Mouse (Mus musculus) olfactory bulb, adult 2 months (tissue): ENCODE results near the gene Gal3st2c. TPM values are rescaled to one million over a fixed set of nuclear protein-coding genes. Genes with fewer than 3 reads are reported as not detected.
"Not testable (repeated sequence)": the region's sequence is repeated elsewhere in the genome, so short reads cannot be mapped to it uniquely, and the experiment has no call there.

Experiments used
- H3K27ac ChIP-seq: fragments of 200-500 bp; 2 replicates; pipeline ENCODE4 v1.5.1; 2012; ENCODE audit warnings: low read depth, low read length; ENCODE audit not compliant: insufficient read depth
- H3K4me1 ChIP-seq: fragments of 200-500 bp; 2 replicates; pipeline ENCODE4 v1.6.1; 2012; ENCODE audit warnings: low read length; ENCODE audit not compliant: control insufficient read depth, insufficient read depth
- H3K4me3 ChIP-seq: fragments of 200-500 bp; 2 replicates; pipeline ENCODE4 v1.5.1; 2012; ENCODE audit warnings: mild to moderate bottlenecking, low read depth, low read length, moderate library complexity; ENCODE audit not compliant: insufficient read depth
- CTCF ChIP-seq: fragments of 200-500 bp; IDR thresholded peaks from 2 replicates; pipeline ENCODE4 v1.5.1; 2012; ENCODE audit warnings: low read depth, mild to moderate bottlenecking, low read length, moderate library complexity; ENCODE audit not compliant: insufficient read depth
- POLR2A ChIP-seq: fragments of 200-500 bp; IDR thresholded peaks from 2 replicates; pipeline ENCODE4 v1.6.1; 2012; ENCODE audit warnings: mild to moderate bottlenecking, low read depth, low read length, moderate library complexity; ENCODE audit not compliant: insufficient read depth
- WGBS: fragments of 180-500 bp; shearing (Covaris S2); methylation state at CpG from one replicate; pipeline ENCODE4 v1.1.7; 2018; 5-methylcytosine and 5-hydroxymethylcytosine counted together
- polyA plus RNA-seq: library from polyadenylated mRNA; stranded (reverse); fragments of >200 nt; gene quantifications from 2 replicates; pipeline ENCODE4 v1.2.4, GENCODE M21; 2012; ENCODE audit warnings: low replicate concordance; ENCODE audit not compliant: missing spikeins, insufficient read depth, insufficient read length

The Gal3st2c gene
- polyA plus RNA-seq, 1 experiment, result not detected

GRCm38 (mm10) chr1:94001023-94001422 lies 10.7 kb downstream of the Gal3st2c start:
- WGBS, result 88% methylated on average over 2 of the region's 2 CpGs

DNA sequence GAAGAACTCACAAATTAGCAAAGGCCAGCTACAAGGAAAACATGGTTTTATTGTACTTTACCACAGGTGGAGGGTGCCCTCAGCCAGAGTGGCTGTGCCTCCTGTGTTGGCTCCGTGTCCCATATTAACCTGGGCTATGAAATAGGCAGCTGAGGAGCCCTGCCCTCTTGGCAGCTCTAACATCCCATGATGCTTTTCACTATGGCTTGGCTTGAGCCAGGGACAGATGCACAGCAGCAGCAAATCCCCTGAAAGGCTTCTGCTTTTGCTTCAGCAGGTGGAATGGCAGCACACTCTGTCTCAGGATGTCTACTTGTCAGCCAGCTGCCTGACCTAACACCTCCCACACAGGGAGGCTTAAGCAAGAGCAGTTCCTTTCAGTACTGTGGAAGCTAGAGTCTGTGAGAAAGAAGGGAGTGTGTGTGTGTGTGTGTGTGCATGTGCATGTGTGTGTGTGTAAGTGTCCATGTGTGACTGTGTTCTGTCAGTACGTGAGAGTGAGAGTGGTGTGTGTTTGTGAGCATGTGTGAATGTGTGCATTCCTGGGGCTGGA lies 15.7 kb downstream of the Gal3st2c start:
- WGBS, result 78% methylated on average over 2 of the region's 2 CpGs

More at GRCm38 (mm10) chr1:94001023-94001422, 10.7 kb downstream of the Gal3st2c start:
- no peak overlapping the region for H3K4me3 ChIP-seq
- H3K4me1 ChIP-seq, result no peaks in the 10 kb centered on the region
- no peak overlapping the region for H3K27ac ChIP-seq
- no peak for TF ChIP-seq POLR2A
- TF ChIP-seq CTCF, result no peak

GRCm38 (mm10) chr1:94008826-94009225 lies 18.5 kb downstream of the Gal3st2c start:
- WGBS, result 84% methylated on average over 16 of the region's 19 CpGs
- H3K4me1 ChIP-seq, H3K27ac ChIP-seq, H3K4me3 ChIP-seq: not testable (repeated sequence)

More for the DNA sequence above, 15.7 kb downstream of the Gal3st2c start:
- not testable (repeated sequence) for H3K4me3 ChIP-seq, H3K27ac ChIP-seq, H3K4me1 ChIP-seq

GRCm38 (mm10) chr1:94011643-94012042 lies 21.3 kb downstream of the Gal3st2c start:
- Histone ChIP-seq H3K4me3 (no peak overlapping the region), H3K27ac (no peak overlapping the region), H3K4me1 (no peaks in the 10 kb centered on the region)
- WGBS, result 76% methylated on average over 3 of the region's 3 CpGs
- TF ChIP-seq POLR2A (no peak), CTCF (no peak)

DNA sequence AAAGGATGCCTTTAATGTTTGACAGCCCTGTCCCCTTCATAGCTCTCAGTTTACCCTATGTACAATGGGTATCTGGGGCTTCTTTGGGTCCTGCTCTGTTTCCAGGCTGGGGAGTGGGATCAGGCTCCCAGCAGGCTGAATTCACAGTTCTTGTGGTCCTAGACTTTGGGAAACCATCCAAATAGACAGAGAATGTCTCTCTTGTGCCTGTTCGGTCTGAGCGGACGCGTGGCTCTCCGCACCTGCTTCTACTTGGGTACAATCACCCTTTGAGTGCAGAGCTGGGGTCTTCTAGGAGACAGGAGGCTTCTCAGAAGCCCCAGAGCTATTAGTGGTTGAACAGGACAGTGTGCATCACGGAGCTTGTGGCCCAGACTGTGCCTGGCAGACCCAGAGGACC lies 29.8 kb downstream of the Gal3st2c start, which contains the start of gene Neu4:
Gene Neu4, plus strand, starts transcription at position 301 of the 400 bp plus-strand sequence.
- no peak within 1 kb of the TSS for H3K27ac ChIP-seq
- TF ChIP-seq POLR2A, result no peak
- no peaks in the 10 kb centered on the region for H3K4me1 ChIP-seq
- 86% methylated on average over 6 of the region's 6 CpGs for WGBS
- no peak within 1 kb of the TSS for H3K4me3 ChIP-seq

DNA sequence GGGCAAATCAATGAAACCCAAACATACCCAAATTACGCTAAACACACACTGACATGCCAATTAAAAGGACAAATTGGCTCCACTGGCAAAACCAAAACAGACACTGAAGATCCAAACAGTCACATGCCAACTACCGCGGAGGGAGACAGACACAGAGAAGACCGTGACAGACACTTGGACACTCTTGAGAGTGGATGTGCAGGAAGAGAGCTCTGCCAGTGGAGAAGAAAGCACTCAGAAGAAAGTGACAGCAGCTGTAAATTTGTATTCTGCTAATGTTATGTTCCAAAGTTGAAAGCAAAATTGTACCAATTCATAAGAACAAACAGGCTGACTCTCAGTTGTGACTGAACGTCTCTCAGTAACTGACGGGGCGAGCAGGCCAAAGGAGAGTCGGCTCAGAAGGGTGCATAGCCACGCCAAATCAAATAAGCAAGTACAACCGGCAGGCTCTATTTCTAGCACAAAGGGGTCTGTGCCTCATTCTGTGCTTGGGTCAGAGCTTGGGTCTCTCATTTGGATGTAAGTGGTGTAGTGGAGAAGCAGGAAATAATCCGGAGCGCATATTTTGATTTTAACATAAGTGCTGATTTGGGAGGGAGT lies 37.3 kb downstream of the Gal3st2c start:
- WGBS, result 64% methylated on average over 12 of the region's 12 CpGs

GRCm38 (mm10) chr1:94028741-94029140 lies 38.4 kb downstream of the Gal3st2c start:
- H3K4me3 ChIP-seq, result no peak overlapping the region
- no peak overlapping the region for H3K27ac ChIP-seq
- WGBS, result 92% methylated on average over 2 of the region's 2 CpGs
- TF ChIP-seq CTCF (no peak), POLR2A (no peak)
- no peaks in the 10 kb centered on the region for H3K4me1 ChIP-seq

More for the DNA sequence above, 37.3 kb downstream of the Gal3st2c start:
- Histone ChIP-seq H3K4me1 (no peaks in the 10 kb centered on the region), H3K4me3 (no peak overlapping the region), H3K27ac (no peak overlapping the region)
- no peak for TF ChIP-seq POLR2A
- no peak for TF ChIP-seq CTCF

DNA sequence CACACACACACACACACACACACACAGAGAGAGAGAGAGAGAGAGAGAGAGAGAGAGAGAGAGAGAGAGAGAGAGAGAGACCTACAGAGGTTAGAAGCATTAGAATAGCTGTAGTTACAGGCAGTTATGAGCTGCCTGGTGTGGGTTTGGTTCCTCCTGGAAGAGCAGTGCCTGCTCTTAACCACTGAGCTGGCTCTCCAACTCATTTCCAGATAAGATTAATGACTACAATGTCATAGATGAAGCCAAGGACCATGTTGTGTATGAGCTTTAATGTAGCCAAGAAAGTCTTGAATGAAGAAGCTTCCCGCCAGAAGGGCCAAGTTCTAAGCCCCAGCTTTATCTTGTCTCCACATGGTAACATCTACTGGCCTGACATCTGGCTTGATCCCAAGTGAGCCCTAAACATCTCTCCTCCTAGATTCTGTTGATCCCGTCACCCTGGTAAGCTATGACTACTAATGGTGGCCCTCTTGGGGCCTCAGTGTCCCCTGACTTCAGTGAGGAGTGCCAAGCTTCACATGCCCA lies 42.8 kb downstream of the Gal3st2c start:
- 96% methylated on average over 2 of the region's 2 CpGs for WGBS
- TF ChIP-seq CTCF (no peak), POLR2A (no peak)
- H3K27ac ChIP-seq, result no peak overlapping the region
- H3K4me1 ChIP-seq, result no peaks in the 10 kb centered on the region; the same call in 1 of the 2 replicates
- H3K4me3 ChIP-seq, result no peak overlapping the region

- H3K27ac ChIP-seq, result no peak overlapping the region
- WGBS, result under 1% methylated on average over 25 of the region's 25 CpGs
- no peak for TF ChIP-seq POLR2A
- TF ChIP-seq CTCF, result peak; percentile 61
Observed at GRCm38 (mm10) chr1:94034984-94035743, 44.9 kb downstream of the Gal3st2c start.

More at GRCm38 (mm10) chr1:94034984-94035743, 44.9 kb downstream of the Gal3st2c start:
- Histone ChIP-seq H3K4me3 (peak overlapping the region; percentile 44), H3K4me1 (no peaks in the 10 kb centered on the region; the same call in 1 of the 2 replicates)
